Mouse (Mus musculus): Measurements from ENCODE around the gene Oser1. TPM values are rescaled to one million over a fixed set of nuclear protein-coding genes. Genes with fewer than 3 reads are reported as not detected.

Oser1 gene
- polyA plus RNA-seq, 1 experiment from 2014 or later = 79.8 TPM

GRCm38 (mm10) chr2:163452738-163453137 lies 28.2 kb upstream of the Oser1 start:
- Histone ChIP-seq H3K27me3 (ENCODE audit: control insufficient read depth, insufficient read depth, low read length) (no peaks in the 10 kb centered on the region), H3K27ac (replicated peaks) (no peak overlapping the region), H3K36me3 (ENCODE audit: control insufficient read depth, insufficient read depth, low read length) (no peaks in the 10 kb centered on the region), H3K4me2 (replicated peaks; ENCODE audit: low read depth) (no peak overlapping the region), H3K9ac (ENCODE audit: low read length) (no peak overlapping the region), H3K4me3 (ENCODE audit: low read depth, low read length) (no peak overlapping the region), H3K4me1 (replicated peaks; ENCODE audit: control insufficient read depth, insufficient read depth) (no peaks in the 10 kb centered on the region), H3K9me3 (ENCODE audit: control insufficient read depth, low read length) (no peaks in the 10 kb centered on the region)
- TF ChIP-seq EP300 (optimal IDR thresholded peaks at IDR 0.05) (no peak), CTCF (IDR thresholded peaks at IDR 0.05; ENCODE audit: low read depth) (peak; percentile 65)
- WGBS = 81% methylated on average over 6 of the region's 6 CpGs
- ATAC-seq (ENCODE audit: low FRiP score, low TSS enrichment) (no peak), DNase-seq (ENCODE audit: low spot score) (no peak)

GRCm38 (mm10) chr2:163450668-163451295 lies 26.3 kb upstream of the Oser1 start:
- WGBS = 52% methylated on average over 6 of the region's 6 CpGs
- Histone ChIP-seq H3K4me2 (replicated peaks; ENCODE audit: low read depth) (no peak overlapping the region), H3K4me3 (ENCODE audit: low read depth, low read length) (no peak overlapping the region), H3K9ac (ENCODE audit: low read length) (no peak overlapping the region), H3K27ac (replicated peaks) (no peak overlapping the region), H3K9me3 (ENCODE audit: control insufficient read depth, low read length) (no peaks in the 10 kb centered on the region), H3K4me1 (replicated peaks; ENCODE audit: control insufficient read depth, insufficient read depth) (no peaks in the 10 kb centered on the region), H3K27me3 (ENCODE audit: control insufficient read depth, insufficient read depth, low read length) (no peaks in the 10 kb centered on the region), H3K36me3 (ENCODE audit: control insufficient read depth, insufficient read depth, low read length) (no peaks in the 10 kb centered on the region)
- TF ChIP-seq EP300 (optimal IDR thresholded peaks at IDR 0.05) = no peak
- TF ChIP-seq CTCF (IDR thresholded peaks at IDR 0.05; ENCODE audit: low read depth) = no peak
- no peak for DNase-seq (ENCODE audit: low spot score)
- peak; percentile 45; the same call in 1 of the 2 replicates for ATAC-seq (ENCODE audit: low FRiP score, low TSS enrichment)

GRCm38 (mm10) chr2:163449276-163449675 lies 24.8 kb upstream of the Oser1 start:
- Histone ChIP-seq H3K4me1 (replicated peaks; ENCODE audit: control insufficient read depth, insufficient read depth) (no peaks in the 10 kb centered on the region), H3K27ac (replicated peaks) (no peak overlapping the region), H3K36me3 (ENCODE audit: control insufficient read depth, insufficient read depth, low read length) (no peaks in the 10 kb centered on the region), H3K4me3 (ENCODE audit: low read depth, low read length) (no peak overlapping the region), H3K9me3 (ENCODE audit: control insufficient read depth, low read length) (no peaks in the 10 kb centered on the region), H3K27me3 (ENCODE audit: control insufficient read depth, insufficient read depth, low read length) (no peaks in the 10 kb centered on the region), H3K9ac (ENCODE audit: low read length) (no peak overlapping the region), H3K4me2 (replicated peaks; ENCODE audit: low read depth) (no peak overlapping the region)
- 55% methylated on average over 3 of the region's 3 CpGs for WGBS
- DNase-seq (ENCODE audit: low spot score) (no peak), ATAC-seq (ENCODE audit: low FRiP score, low TSS enrichment) (no peak)
- no peak for TF ChIP-seq EP300 (optimal IDR thresholded peaks at IDR 0.05)
- TF ChIP-seq CTCF (IDR thresholded peaks at IDR 0.05; ENCODE audit: low read depth) = no peak

- no peaks in the 10 kb centered on the region for H3K4me1 ChIP-seq (replicated peaks; ENCODE audit: control insufficient read depth, insufficient read depth)
- no peaks in the 10 kb centered on the region for H3K36me3 ChIP-seq (ENCODE audit: control insufficient read depth, insufficient read depth, low read length)
- no peak overlapping the region for H3K4me3 ChIP-seq (ENCODE audit: low read depth, low read length)
- no peak for DNase-seq (ENCODE audit: low spot score)
- no peak for TF ChIP-seq EP300 (optimal IDR thresholded peaks at IDR 0.05)
- TF ChIP-seq CTCF (IDR thresholded peaks at IDR 0.05; ENCODE audit: low read depth) = no peak
- H3K9me3 ChIP-seq (ENCODE audit: control insufficient read depth, low read length) = no peaks in the 10 kb centered on the region
- H3K27ac ChIP-seq (replicated peaks) = no peak overlapping the region
- WGBS = 78% methylated on average over 12 of the region's 12 CpGs
- no peaks in the 10 kb centered on the region for H3K27me3 ChIP-seq (ENCODE audit: control insufficient read depth, insufficient read depth, low read length)
- no peak overlapping the region for H3K9ac ChIP-seq (ENCODE audit: low read length)
- no peak for ATAC-seq (ENCODE audit: low FRiP score, low TSS enrichment)
- no peak overlapping the region for H3K4me2 ChIP-seq (replicated peaks; ENCODE audit: low read depth)
Measured at GRCm38 (mm10) chr2:163447375-163447774, 22.9 kb upstream of the Oser1 start.

- Histone ChIP-seq H3K4me2 (replicated peaks; ENCODE audit: low read depth) (no peak overlapping the region), H3K9ac (ENCODE audit: low read length) (no peak overlapping the region), H3K36me3 (ENCODE audit: control insufficient read depth, insufficient read depth, low read length) (no peaks in the 10 kb centered on the region), H3K4me1 (replicated peaks; ENCODE audit: control insufficient read depth, insufficient read depth) (no peaks in the 10 kb centered on the region), H3K4me3 (ENCODE audit: low read depth, low read length) (no peak overlapping the region), H3K27me3 (ENCODE audit: control insufficient read depth, insufficient read depth, low read length) (no peaks in the 10 kb centered on the region), H3K27ac (replicated peaks) (no peak overlapping the region), H3K9me3 (ENCODE audit: control insufficient read depth, low read length) (no peaks in the 10 kb centered on the region)
- DNase-seq (ENCODE audit: low spot score) (peak; percentile 32), ATAC-seq (ENCODE audit: low FRiP score, low TSS enrichment) (peak; percentile 54; the same call in 1 of the 2 replicates)
- 36% methylated on average over 7 of the region's 7 CpGs for WGBS
- TF ChIP-seq CTCF (IDR thresholded peaks at IDR 0.05; ENCODE audit: low read depth) = no peak
- TF ChIP-seq EP300 (optimal IDR thresholded peaks at IDR 0.05) = no peak
Measured at GRCm38 (mm10) chr2:163444017-163444416, 19.5 kb upstream of the Oser1 start.

- H3K4me1 ChIP-seq (replicated peaks; ENCODE audit: control insufficient read depth, insufficient read depth) = no peaks in the 10 kb centered on the region
- no peaks in the 10 kb centered on the region for H3K9me3 ChIP-seq (ENCODE audit: control insufficient read depth, low read length)
- ATAC-seq (ENCODE audit: low FRiP score, low TSS enrichment) = no peak
- no peak overlapping the region for H3K4me3 ChIP-seq (ENCODE audit: low read depth, low read length)
- DNase-seq (ENCODE audit: low spot score) = no peak
- no peak overlapping the region for H3K27ac ChIP-seq (replicated peaks)
- 66% methylated on average over 6 of the region's 6 CpGs for WGBS
- no peaks in the 10 kb centered on the region for H3K27me3 ChIP-seq (ENCODE audit: control insufficient read depth, insufficient read depth, low read length)
- H3K36me3 ChIP-seq (ENCODE audit: control insufficient read depth, insufficient read depth, low read length) = no peaks in the 10 kb centered on the region
- H3K4me2 ChIP-seq (replicated peaks; ENCODE audit: low read depth) = no peak overlapping the region
- TF ChIP-seq CTCF (IDR thresholded peaks at IDR 0.05; ENCODE audit: low read depth) (no peak), EP300 (optimal IDR thresholded peaks at IDR 0.05) (no peak)
- no peak overlapping the region for H3K9ac ChIP-seq (ENCODE audit: low read length)
Measured at GRCm38 (mm10) chr2:163443543-163443942, 19.0 kb upstream of the Oser1 start.

Measured in stomach, postnatal 0 days (tissue).